Mouse (Mus musculus) hindbrain, embryonic 13.5 days (tissue): Measurements from ENCODE around the gene Zdhhc19. TPM values are rescaled to one million over a fixed set of nuclear protein-coding genes. Genes with fewer than 3 reads are reported as not detected.
A peak's percentile ranks its signal among the peaks of the same experiment; 100 is the strongest.

Experiments used
- ATAC-seq: fragments of 200-750 bp; cut with Nextera tagmentation; 2 replicates; pipeline ENCODE4 v1.8.0; 2017; ENCODE audit warnings: moderate TSS enrichment; ENCODE audit not compliant: low FRiP score
- H3K27ac ChIP-seq: fragments of 300-500 bp; sonication (generic); 2 replicates; pipeline ENCODE4 v1.5.1; 2015; ENCODE audit warnings: inconsistent platforms, mild to moderate bottlenecking, moderate library complexity
- H3K27me3 ChIP-seq: fragments of 300-500 bp; sonication (generic); 2 replicates; pipeline ENCODE4 v1.6.1; 2015; ENCODE audit warnings: mild to moderate bottlenecking, inconsistent platforms
- H3K36me3 ChIP-seq: fragments of 300-500 bp; sonication (generic); 2 replicates; pipeline ENCODE4 v1.6.1; 2015; ENCODE audit warnings: mild to moderate bottlenecking, inconsistent platforms
- H3K4me1 ChIP-seq: fragments of 300-500 bp; sonication (generic); replicated peaks from 2 replicates; pipeline ENCODE4 v1.6.1; 2015; ENCODE audit warnings: inconsistent platforms
- H3K4me2 ChIP-seq: fragments of 300-500 bp; sonication (generic); 2 replicates; pipeline ENCODE4 v1.6.1; 2015; ENCODE audit warnings: inconsistent platforms, mild to moderate bottlenecking, moderate library complexity
- H3K4me3 ChIP-seq: fragments of 300-500 bp; sonication (generic); 2 replicates; pipeline ENCODE4 v1.5.1; 2015; ENCODE audit warnings: mild to moderate bottlenecking, inconsistent platforms
- H3K9ac ChIP-seq: fragments of 300-500 bp; sonication (generic); 2 replicates; pipeline ENCODE4 v1.6.1; 2015; ENCODE audit warnings: mild to moderate bottlenecking, inconsistent platforms
- H3K9me3 ChIP-seq: fragments of 300-500 bp; sonication (generic); 2 replicates; pipeline ENCODE4 v1.6.1; 2016; ENCODE audit warnings: inconsistent platforms
- WGBS: fragments of 180-500 bp; shearing (Covaris S2); methylation state at CpG from one replicate; pipeline ENCODE4 v1.1.7; 2015; 5-methylcytosine and 5-hydroxymethylcytosine counted together
- polyA plus RNA-seq: library from polyadenylated mRNA; unstranded; fragments of >200 nt; fragmentation: Nextera tagmentation; extraction: Ambion mirVana; gene quantifications from 2 replicates; pipeline ENCODE4 v1.2.1, GENCODE M21; 2015

Gene Zdhhc19
- polyA plus RNA-seq, 1 experiment from 2014 or later: not detected

GRCm38 (mm10) chr16:32593283-32593805 is 97.3 kb downstream of the Zdhhc19 start:
- Histone ChIP-seq H3K4me1 (no peaks in the 10 kb centered on the region), H3K27ac (no peak overlapping the region), H3K9ac (no peak overlapping the region), H3K36me3 (no peaks in the 10 kb centered on the region), H3K27me3 (0 out of 2 replicates have a peak, but pooled peaks cover 3% of the 10 kb centered on the region), H3K4me2 (no peak overlapping the region), H3K4me3 (no peak overlapping the region), H3K9me3 (no peaks in the 10 kb centered on the region)
- 95% methylated on average over 5 of the region's 5 CpGs for WGBS
- ATAC-seq: no peak

GRCm38 (mm10) chr16:32593916-32594315 is 97.9 kb downstream of the Zdhhc19 start:
- Histone ChIP-seq H3K27ac (no peak overlapping the region), H3K4me2 (no peak overlapping the region), H3K27me3 (0 out of 2 replicates have a peak, but pooled peaks cover 3% of the 10 kb centered on the region), H3K9me3 (no peaks in the 10 kb centered on the region), H3K36me3 (no peaks in the 10 kb centered on the region), H3K9ac (no peak overlapping the region), H3K4me1 (no peaks in the 10 kb centered on the region), H3K4me3 (no peak overlapping the region)
- 84% methylated on average over 5 of the region's 5 CpGs for WGBS
- no peak for ATAC-seq

DNA sequence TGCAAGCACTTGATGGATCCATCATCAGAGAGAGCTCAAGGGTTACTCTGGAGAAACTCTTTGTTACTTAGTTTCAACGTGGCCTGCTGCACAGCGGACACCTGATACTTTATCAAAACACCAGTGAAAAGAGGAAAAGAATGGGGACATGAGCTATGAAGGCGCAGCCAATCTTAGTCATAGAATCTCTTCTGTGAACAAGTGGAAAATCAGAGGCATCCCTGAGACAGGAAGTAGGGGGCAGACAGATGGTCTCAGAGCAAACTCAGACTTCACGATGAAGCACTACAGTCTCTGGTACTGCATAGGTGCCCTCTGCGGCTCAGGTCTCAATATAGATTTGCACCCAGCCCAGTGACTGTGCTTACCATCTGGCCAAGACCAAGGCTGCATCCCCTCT is 98.6 kb downstream of the Zdhhc19 start:
- no peaks in the 10 kb centered on the region for H3K4me1 ChIP-seq
- ATAC-seq: no peak
- H3K4me2 ChIP-seq: no peak overlapping the region
- H3K4me3 ChIP-seq: no peak overlapping the region
- H3K36me3 ChIP-seq: no peaks in the 10 kb centered on the region
- H3K9me3 ChIP-seq: no peaks in the 10 kb centered on the region
- H3K9ac ChIP-seq: no peak overlapping the region
- WGBS: 85% methylated on average over 5 of the region's 5 CpGs
- 0 out of 2 replicates have a peak, but pooled peaks cover 1% of the 10 kb centered on the region for H3K27me3 ChIP-seq
- H3K27ac ChIP-seq: no peak overlapping the region

DNA sequence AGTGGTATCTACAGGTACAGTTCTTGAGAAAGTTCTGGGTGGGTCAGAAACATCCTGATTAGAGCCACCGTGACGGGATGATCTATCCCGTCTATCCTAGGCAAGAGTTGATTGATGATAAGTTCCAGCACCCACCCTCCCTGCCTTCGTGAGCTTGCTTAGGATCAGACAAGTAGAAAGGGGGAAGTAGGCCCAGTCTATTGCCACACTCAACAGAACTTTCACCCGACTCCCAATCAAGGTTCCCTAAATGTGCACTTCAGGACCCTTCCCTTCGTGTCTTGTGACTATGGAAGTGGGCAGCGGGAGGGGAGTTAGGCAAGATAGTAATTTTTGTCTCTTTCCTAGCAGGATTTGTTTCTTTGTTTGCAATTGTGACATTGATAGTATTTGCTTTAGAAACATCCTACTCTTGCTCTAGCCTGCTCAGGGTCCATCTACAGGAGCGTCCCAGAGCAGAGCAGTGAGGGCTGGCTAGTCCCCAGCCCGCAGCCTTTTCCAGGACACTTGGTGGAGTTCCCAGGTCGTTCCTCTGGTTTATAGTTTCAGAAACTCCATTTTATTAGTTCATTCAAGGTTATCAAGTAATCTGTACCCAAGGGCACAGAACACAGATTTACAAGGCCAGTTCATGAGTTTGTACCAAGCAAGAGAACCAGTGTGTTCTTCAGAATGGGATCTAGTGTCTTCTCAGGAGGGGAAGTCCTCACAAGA is 99.2 kb downstream of the Zdhhc19 start:
- Histone ChIP-seq H3K27ac (no peak overlapping the region), H3K4me2 (no peak overlapping the region), H3K4me1 (no peaks in the 10 kb centered on the region), H3K9me3 (no peaks in the 10 kb centered on the region), H3K27me3 (no peaks in the 10 kb centered on the region), H3K9ac (no peak overlapping the region), H3K36me3 (no peaks in the 10 kb centered on the region), H3K4me3 (no peak overlapping the region)
- WGBS: 90% methylated on average over 10 of the region's 10 CpGs
- ATAC-seq: no peak

DNA sequence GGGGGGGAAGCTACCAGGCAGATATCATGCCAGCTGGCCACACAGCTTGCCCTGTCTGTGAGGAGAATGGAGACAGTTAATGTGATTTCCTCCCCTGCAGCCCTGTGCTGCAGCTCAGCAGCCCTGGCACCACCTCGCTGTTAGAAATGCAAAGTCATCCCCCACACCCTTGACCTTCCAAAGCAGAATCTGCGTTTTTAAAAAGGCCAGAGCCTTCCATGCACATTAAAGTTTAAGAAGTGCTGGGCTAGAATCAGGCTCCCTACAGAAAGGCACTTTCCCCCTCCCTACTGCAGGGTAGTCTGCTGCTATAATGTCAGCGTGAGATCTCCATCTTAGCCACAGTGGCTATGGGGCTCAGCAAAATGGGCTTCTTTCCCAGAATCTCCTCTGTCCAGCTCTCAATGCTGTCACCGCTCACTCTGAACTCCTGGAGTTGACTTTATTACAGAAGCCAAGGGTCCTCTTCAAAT is 101.9 kb downstream of the Zdhhc19 start:
- 23% methylated on average over 4 of the region's 4 CpGs for WGBS
- H3K4me2 ChIP-seq: no peak overlapping the region
- no peaks in the 10 kb centered on the region for H3K36me3 ChIP-seq
- H3K27ac ChIP-seq: no peak overlapping the region
- H3K9ac ChIP-seq: no peak overlapping the region
- no peaks in the 10 kb centered on the region for H3K27me3 ChIP-seq
- H3K9me3 ChIP-seq: no peaks in the 10 kb centered on the region
- ATAC-seq: no peak
- H3K4me3 ChIP-seq: no peak overlapping the region
- no peaks in the 10 kb centered on the region for H3K4me1 ChIP-seq

GRCm38 (mm10) chr16:32599151-32599550 is 103.1 kb downstream of the Zdhhc19 start:
- Histone ChIP-seq H3K9me3 (no peaks in the 10 kb centered on the region), H3K27ac (no peak overlapping the region), H3K4me1 (no peaks in the 10 kb centered on the region), H3K9ac (no peak overlapping the region), H3K4me3 (no peak overlapping the region), H3K27me3 (no peaks in the 10 kb centered on the region), H3K4me2 (no peak overlapping the region), H3K36me3 (no peaks in the 10 kb centered on the region)
- no peak for ATAC-seq
- 97% methylated on average over 1 of the region's 1 CpGs for WGBS

DNA sequence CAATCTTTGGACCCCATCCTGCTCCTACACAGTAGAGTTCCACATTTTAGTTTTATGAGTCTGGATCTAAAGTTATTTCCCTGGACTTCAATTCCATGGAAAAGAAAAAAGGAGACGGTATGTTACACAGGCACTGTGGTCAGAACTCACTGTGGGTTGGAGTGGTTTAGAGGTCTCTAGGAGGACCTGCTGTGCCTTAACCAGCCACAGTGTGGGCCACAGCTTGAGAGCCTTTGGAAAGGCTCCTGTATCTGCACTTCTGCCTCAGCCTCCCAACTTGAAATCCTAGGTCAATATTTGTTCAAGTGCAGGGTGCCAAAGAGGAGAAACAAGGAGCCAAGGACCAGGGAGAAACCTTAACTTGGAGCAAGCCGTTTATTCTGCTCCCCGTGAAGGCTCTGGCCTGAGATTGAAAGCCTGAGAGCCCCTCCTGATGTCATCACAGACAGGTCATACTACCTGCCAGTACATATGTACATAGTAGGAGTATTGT is 106.2 kb downstream of the Zdhhc19 start:
- 73% methylated on average over 3 of the region's 3 CpGs for WGBS

DNA sequence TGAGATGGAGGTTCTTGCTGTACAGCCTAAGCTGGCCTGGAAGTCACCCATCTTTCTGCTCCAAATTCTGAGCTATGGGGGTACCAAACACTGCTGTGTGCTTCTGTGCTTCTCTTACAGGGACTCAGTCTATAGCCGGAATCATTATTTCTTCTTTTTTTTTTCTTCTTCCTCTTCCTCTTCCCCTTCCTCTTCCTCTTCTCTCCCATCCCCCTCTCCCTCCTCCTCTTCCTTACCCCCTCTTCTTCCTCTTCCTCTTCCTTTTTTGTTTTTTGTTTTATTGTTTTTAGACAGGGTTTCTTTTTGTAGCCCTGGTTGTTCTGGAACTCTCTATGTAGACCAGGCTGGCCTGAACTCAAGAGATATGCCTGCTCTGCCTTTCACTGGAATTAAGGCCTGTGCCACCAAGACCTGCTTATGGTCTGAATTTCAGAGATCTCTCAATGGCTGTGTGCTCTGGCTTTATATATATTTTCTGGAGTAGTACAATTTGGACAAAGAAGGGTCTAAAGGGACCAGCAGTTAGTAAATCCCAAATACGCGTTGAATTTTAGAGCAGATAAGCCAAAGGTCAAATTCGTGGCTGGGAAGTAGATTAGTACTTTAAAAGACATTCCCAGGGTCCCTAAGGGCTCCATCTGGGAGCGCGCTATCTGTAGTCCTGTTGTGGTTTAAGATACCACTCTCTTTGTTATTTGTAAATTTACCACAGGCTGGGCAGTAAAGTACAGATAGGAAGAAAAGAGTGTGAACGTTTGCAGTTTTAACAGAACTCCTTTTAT is 111.7 kb downstream of the Zdhhc19 start:
- no peaks in the 10 kb centered on the region for H3K9me3 ChIP-seq
- WGBS: 57% methylated on average over 7 of the region's 7 CpGs
- peak overlapping the region; percentile 66 for H3K4me2 ChIP-seq
- ATAC-seq: no peak
- H3K27me3 ChIP-seq: no peaks in the 10 kb centered on the region
- peak overlapping the region; percentile 81 for H3K4me3 ChIP-seq
- H3K4me1 ChIP-seq: peaks cover 15% of the 10 kb centered on the region
- no peak overlapping the region for H3K27ac ChIP-seq
- H3K9ac ChIP-seq: no peak overlapping the region
- H3K36me3 ChIP-seq: no peaks in the 10 kb centered on the region

More for the DNA sequence above, 106.2 kb downstream of the Zdhhc19 start:
- Histone ChIP-seq H3K27me3 (no peaks in the 10 kb centered on the region), H3K9ac (no peak overlapping the region), H3K36me3 (no peaks in the 10 kb centered on the region), H3K9me3 (no peaks in the 10 kb centered on the region), H3K27ac (no peak overlapping the region), H3K4me3 (no peak overlapping the region), H3K4me2 (no peak overlapping the region), H3K4me1 (no peaks in the 10 kb centered on the region)
- ATAC-seq: no peak

GRCm38 (mm10) chr16:32608344-32608711 is 112.3 kb downstream of the Zdhhc19 start:
- Histone ChIP-seq H3K36me3 (no peaks in the 10 kb centered on the region), H3K4me2 (peak overlapping the region; percentile 66), H3K27me3 (no peaks in the 10 kb centered on the region), H3K9ac (peak overlapping the region; percentile 63; the same call in 1 of the 2 replicates), H3K4me1 (peaks cover 15% of the 10 kb centered on the region), H3K27ac (peak overlapping the region; percentile 96), H3K4me3 (peak overlapping the region; percentile 81), H3K9me3 (no peaks in the 10 kb centered on the region)
- WGBS: 11% methylated on average over 8 of the region's 8 CpGs
- ATAC-seq: no peak

DNA sequence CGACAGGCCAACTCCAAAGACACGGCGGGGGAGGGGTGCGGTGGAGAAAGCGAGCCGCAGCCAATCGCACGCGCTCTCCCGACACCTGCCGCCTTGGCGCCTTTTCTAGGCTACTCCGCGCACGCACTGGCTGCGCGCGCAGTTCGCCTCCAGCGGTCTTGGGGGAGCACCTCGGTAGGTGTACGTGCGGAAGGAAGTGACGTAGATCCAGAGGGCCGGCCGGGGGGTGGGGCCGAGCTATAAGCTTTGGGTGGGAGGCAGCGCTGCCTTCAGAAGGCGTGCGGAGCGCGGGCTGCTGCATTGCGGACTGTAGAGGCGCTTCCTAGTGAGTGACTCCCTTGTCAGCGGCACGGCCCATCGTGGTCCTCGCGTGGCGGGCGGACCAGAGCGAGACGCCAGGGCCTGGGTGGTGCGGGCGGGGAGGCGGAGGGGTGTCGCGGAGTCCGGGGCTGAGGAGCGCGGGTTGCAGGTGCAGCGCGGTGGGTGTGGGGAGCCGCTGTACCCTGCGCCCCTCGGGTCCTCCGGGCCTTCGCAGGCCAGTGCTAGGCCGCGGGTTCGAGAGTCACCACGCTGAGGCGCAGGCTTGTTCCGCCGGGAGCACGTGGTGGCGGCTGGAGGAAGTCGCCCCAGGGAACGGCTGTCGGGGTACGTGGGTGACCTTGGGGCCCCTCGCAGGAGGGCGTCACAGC is 112.8 kb downstream of the Zdhhc19 start, which contains the start of gene Tfrc:
TSS of gene Tfrc (plus strand) at position 209 of the 689 bp plus-strand sequence.
- Histone ChIP-seq H3K4me1 (peaks cover 15% of the 10 kb centered on the region), H3K9ac (peak within 1 kb of the TSS; percentile 87), H3K27me3 (no peaks in the 10 kb centered on the region), H3K9me3 (no peaks in the 10 kb centered on the region), H3K36me3 (no peaks in the 10 kb centered on the region), H3K4me2 (peak within 1 kb of the TSS; percentile 66), H3K27ac (peak within 1 kb of the TSS; percentile 96), H3K4me3 (peak within 1 kb of the TSS; percentile 81)
- 1% methylated on average over 70 of the region's 73 CpGs for WGBS
- peak; percentile 98 for ATAC-seq

DNA sequence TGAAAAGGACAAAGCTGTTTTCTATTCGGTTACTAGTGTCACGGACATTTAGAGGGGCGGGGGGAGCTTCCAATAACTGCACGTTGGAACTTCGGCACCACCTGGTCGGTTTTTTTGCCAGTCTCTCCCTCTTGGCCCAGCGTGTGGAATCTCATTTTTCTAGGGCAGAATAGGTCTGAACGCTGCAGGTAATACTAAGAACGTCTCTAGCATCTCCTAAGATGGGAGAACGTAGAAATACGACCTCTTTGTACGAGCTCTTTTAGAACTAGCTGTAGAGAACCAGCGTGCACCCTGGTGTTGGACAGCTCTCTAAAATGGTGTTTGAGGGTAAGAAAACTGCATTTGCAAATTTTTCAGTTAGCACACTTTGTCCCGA is 113.3 kb downstream of the Zdhhc19 start:
- WGBS: 2% methylated on average over 14 of the region's 14 CpGs

More for the DNA sequence above, 113.3 kb downstream of the Zdhhc19 start:
- peak overlapping the region; percentile 66 for H3K4me2 ChIP-seq
- H3K36me3 ChIP-seq: peaks cover under 1% of the 10 kb centered on the region
- H3K9ac ChIP-seq: peak overlapping the region; percentile 87
- no peaks in the 10 kb centered on the region for H3K9me3 ChIP-seq
- H3K4me1 ChIP-seq: peaks cover 15% of the 10 kb centered on the region
- peak overlapping the region; percentile 96 for H3K27ac ChIP-seq
- H3K27me3 ChIP-seq: no peaks in the 10 kb centered on the region
- peak overlapping the region; percentile 81 for H3K4me3 ChIP-seq
- no peak; the same call in none of the 2 replicates for ATAC-seq
